Mouse (Mus musculus): Measurements from ENCODE around the gene Rnf11. TPM values are rescaled to one million over a fixed set of nuclear protein-coding genes. Genes with fewer than 3 reads are reported as not detected.
A peak's percentile ranks its signal among the peaks of the same experiment; 100 is the strongest.

Gene Rnf11
- polyA plus RNA-seq, 1 experiment from 2014 or later, result 75.1 TPM

GRCm38 (mm10) chr4:109460421-109461179, 23.9 kb downstream of the Rnf11 start:
- Histone ChIP-seq H3K27ac (replicated peaks; ENCODE audit: low read depth, low read length) (peak overlapping the region; percentile 79), H3K4me3 (ENCODE audit: low read depth, low read length) (no peak overlapping the region), H3K9ac (ENCODE audit: low read depth, low read length) (no peak overlapping the region), H3K4me2 (ENCODE audit: low read depth, low read length) (peak overlapping the region; percentile 2; the same call in 1 of the 2 replicates), H3K4me1 (ENCODE audit: control insufficient read depth, insufficient read depth, low read length) (peaks cover 16% of the 10 kb centered on the region), H3K9me3 (ENCODE audit: control insufficient read depth, low read length) (no peaks in the 10 kb centered on the region), H3K27me3 (replicated peaks; ENCODE audit: control insufficient read depth, insufficient read depth, low read length) (no peaks in the 10 kb centered on the region), H3K36me3 (ENCODE audit: control insufficient read depth, insufficient read depth, low read length) (peaks cover 3% of the 10 kb centered on the region; the same call in 1 of the 2 replicates)
- ATAC-seq (ENCODE audit: low read depth), result peak; percentile 94
- peak; percentile 90 for DNase-seq (ENCODE audit: low spot score)
- 27% methylated on average over 3 of the region's 3 CpGs for whole genome bisulfite sequencing

GRCm38 (mm10) chr4:109456821-109457220, 27.7 kb downstream of the Rnf11 start:
- Histone ChIP-seq H3K9ac (ENCODE audit: low read depth, low read length) (no peak overlapping the region), H3K27me3 (replicated peaks; ENCODE audit: control insufficient read depth, insufficient read depth, low read length) (no peaks in the 10 kb centered on the region), H3K27ac (replicated peaks; ENCODE audit: low read depth, low read length) (no peak overlapping the region), H3K4me2 (ENCODE audit: low read depth, low read length) (no peak overlapping the region), H3K4me1 (ENCODE audit: control insufficient read depth, insufficient read depth, low read length) (peaks cover 16% of the 10 kb centered on the region), H3K9me3 (ENCODE audit: control insufficient read depth, low read length) (no peaks in the 10 kb centered on the region), H3K36me3 (ENCODE audit: control insufficient read depth, insufficient read depth, low read length) (peaks cover 20% of the 10 kb centered on the region), H3K4me3 (ENCODE audit: low read depth, low read length) (no peak overlapping the region)
- WGBS, result 86% methylated on average over 6 of the region's 6 CpGs
- ATAC-seq (ENCODE audit: low read depth) (no peak), DNase-seq (ENCODE audit: low spot score) (no peak)

- WGBS, result 100% methylated on average over 2 of the region's 2 CpGs
- no peak overlapping the region for H3K9ac ChIP-seq (ENCODE audit: low read depth, low read length)
- no peak for DNase-seq (ENCODE audit: low spot score)
Observed at GRCm38 (mm10) chr4:109448531-109448930, 36.0 kb downstream of the Rnf11 start.

GRCm38 (mm10) chr4:109445956-109446355, 38.6 kb downstream of the Rnf11 start:
- H3K4me3 ChIP-seq (ENCODE audit: low read depth, low read length), result no peak overlapping the region
- H3K36me3 ChIP-seq (ENCODE audit: control insufficient read depth, insufficient read depth, low read length), result 0 out of 2 replicates have a peak, but pooled peaks cover 24% of the 10 kb centered on the region
- DNase-seq (ENCODE audit: low spot score), result no peak
- no peak overlapping the region for H3K9ac ChIP-seq (ENCODE audit: low read depth, low read length)
- H3K9me3 ChIP-seq (ENCODE audit: control insufficient read depth, low read length), result no peaks in the 10 kb centered on the region
- no peak for ATAC-seq (ENCODE audit: low read depth)
- H3K4me1 ChIP-seq (ENCODE audit: control insufficient read depth, insufficient read depth, low read length), result no peaks in the 10 kb centered on the region
- no peak overlapping the region for H3K27ac ChIP-seq (replicated peaks; ENCODE audit: low read depth, low read length)
- 87% methylated on average over 1 of the region's 1 CpGs for WGBS
- no peak overlapping the region for H3K4me2 ChIP-seq (ENCODE audit: low read depth, low read length)
- H3K27me3 ChIP-seq (replicated peaks; ENCODE audit: control insufficient read depth, insufficient read depth, low read length), result no peaks in the 10 kb centered on the region

More at GRCm38 (mm10) chr4:109448531-109448930, 36.0 kb downstream of the Rnf11 start:
- ATAC-seq (ENCODE audit: low read depth), result no peak
- peaks cover 35% of the 10 kb centered on the region for H3K36me3 ChIP-seq (ENCODE audit: control insufficient read depth, insufficient read depth, low read length)
- no peak overlapping the region for H3K27ac ChIP-seq (replicated peaks; ENCODE audit: low read depth, low read length)
- no peak overlapping the region for H3K4me2 ChIP-seq (ENCODE audit: low read depth, low read length)
- no peaks in the 10 kb centered on the region for H3K9me3 ChIP-seq (ENCODE audit: control insufficient read depth, low read length)
- H3K27me3 ChIP-seq (replicated peaks; ENCODE audit: control insufficient read depth, insufficient read depth, low read length), result no peaks in the 10 kb centered on the region
- no peak overlapping the region for H3K4me3 ChIP-seq (ENCODE audit: low read depth, low read length)
- no peaks in the 10 kb centered on the region for H3K4me1 ChIP-seq (ENCODE audit: control insufficient read depth, insufficient read depth, low read length)

GRCm38 (mm10) chr4:109445397-109445796, 39.1 kb downstream of the Rnf11 start:
- H3K9me3 ChIP-seq (ENCODE audit: control insufficient read depth, low read length), result no peaks in the 10 kb centered on the region
- no peak for DNase-seq (ENCODE audit: low spot score)
- H3K4me1 ChIP-seq (ENCODE audit: control insufficient read depth, insufficient read depth, low read length), result no peaks in the 10 kb centered on the region
- H3K27ac ChIP-seq (replicated peaks; ENCODE audit: low read depth, low read length), result no peak overlapping the region
- peak; percentile 34; the same call in 1 of the 2 replicates for ATAC-seq (ENCODE audit: low read depth)
- H3K4me2 ChIP-seq (ENCODE audit: low read depth, low read length), result no peak overlapping the region
- H3K4me3 ChIP-seq (ENCODE audit: low read depth, low read length), result no peak overlapping the region
- no peak overlapping the region for H3K9ac ChIP-seq (ENCODE audit: low read depth, low read length)
- H3K27me3 ChIP-seq (replicated peaks; ENCODE audit: control insufficient read depth, insufficient read depth, low read length), result no peaks in the 10 kb centered on the region
- H3K36me3 ChIP-seq (ENCODE audit: control insufficient read depth, insufficient read depth, low read length), result 0 out of 2 replicates have a peak, but pooled peaks cover 24% of the 10 kb centered on the region
- WGBS, result 68% methylated on average over 2 of the region's 2 CpGs

- Histone ChIP-seq H3K4me3 (ENCODE audit: low read depth, low read length) (no peak overlapping the region), H3K4me1 (ENCODE audit: control insufficient read depth, insufficient read depth, low read length) (no peaks in the 10 kb centered on the region), H3K27ac (replicated peaks; ENCODE audit: low read depth, low read length) (no peak overlapping the region), H3K36me3 (ENCODE audit: control insufficient read depth, insufficient read depth, low read length) (0 out of 2 replicates have a peak, but pooled peaks cover 24% of the 10 kb centered on the region), H3K4me2 (ENCODE audit: low read depth, low read length) (no peak overlapping the region), H3K9me3 (ENCODE audit: control insufficient read depth, low read length) (no peaks in the 10 kb centered on the region), H3K9ac (ENCODE audit: low read depth, low read length) (no peak overlapping the region), H3K27me3 (replicated peaks; ENCODE audit: control insufficient read depth, insufficient read depth, low read length) (no peaks in the 10 kb centered on the region)
- ATAC-seq (ENCODE audit: low read depth) (no peak), DNase-seq (ENCODE audit: low spot score) (no peak)
- 68% methylated on average over 2 of the region's 2 CpGs for WGBS
Observed at GRCm38 (mm10) chr4:109444951-109445350, 39.6 kb downstream of the Rnf11 start.

GRCm38 (mm10) chr4:109444471-109444870, 40.1 kb downstream of the Rnf11 start:
- no peak overlapping the region for H3K9ac ChIP-seq (ENCODE audit: low read depth, low read length)
- H3K36me3 ChIP-seq (ENCODE audit: control insufficient read depth, insufficient read depth, low read length), result 0 out of 2 replicates have a peak, but pooled peaks cover 24% of the 10 kb centered on the region
- 79% methylated on average over 6 of the region's 6 CpGs for WGBS
- no peaks in the 10 kb centered on the region for H3K9me3 ChIP-seq (ENCODE audit: control insufficient read depth, low read length)
- H3K27me3 ChIP-seq (replicated peaks; ENCODE audit: control insufficient read depth, insufficient read depth, low read length), result no peaks in the 10 kb centered on the region
- H3K4me2 ChIP-seq (ENCODE audit: low read depth, low read length), result no peak overlapping the region
- no peaks in the 10 kb centered on the region for H3K4me1 ChIP-seq (ENCODE audit: control insufficient read depth, insufficient read depth, low read length)
- no peak for DNase-seq (ENCODE audit: low spot score)
- H3K27ac ChIP-seq (replicated peaks; ENCODE audit: low read depth, low read length), result no peak overlapping the region
- ATAC-seq (ENCODE audit: low read depth), result no peak
- no peak overlapping the region for H3K4me3 ChIP-seq (ENCODE audit: low read depth, low read length)

- 69% methylated on average over 4 of the region's 4 CpGs for whole genome bisulfite sequencing
- DNase-seq (ENCODE audit: low spot score) (no peak), ATAC-seq (ENCODE audit: low read depth) (no peak)
- Histone ChIP-seq H3K9ac (ENCODE audit: low read depth, low read length) (no peak overlapping the region), H3K4me1 (ENCODE audit: control insufficient read depth, insufficient read depth, low read length) (no peaks in the 10 kb centered on the region), H3K36me3 (ENCODE audit: control insufficient read depth, insufficient read depth, low read length) (0 out of 2 replicates have a peak, but pooled peaks cover 17% of the 10 kb centered on the region), H3K9me3 (ENCODE audit: control insufficient read depth, low read length) (no peaks in the 10 kb centered on the region), H3K4me2 (ENCODE audit: low read depth, low read length) (no peak overlapping the region), H3K4me3 (ENCODE audit: low read depth, low read length) (no peak overlapping the region), H3K27me3 (replicated peaks; ENCODE audit: control insufficient read depth, insufficient read depth, low read length) (no peaks in the 10 kb centered on the region), H3K27ac (replicated peaks; ENCODE audit: low read depth, low read length) (no peak overlapping the region)
Observed at GRCm38 (mm10) chr4:109442649-109443048, 41.9 kb downstream of the Rnf11 start.

GRCm38 (mm10) chr4:109442126-109442525, 42.4 kb downstream of the Rnf11 start:
- Histone ChIP-seq H3K4me1 (ENCODE audit: control insufficient read depth, insufficient read depth, low read length) (no peaks in the 10 kb centered on the region), H3K27ac (replicated peaks; ENCODE audit: low read depth, low read length) (no peak overlapping the region), H3K9ac (ENCODE audit: low read depth, low read length) (no peak overlapping the region), H3K4me3 (ENCODE audit: low read depth, low read length) (no peak overlapping the region), H3K36me3 (ENCODE audit: control insufficient read depth, insufficient read depth, low read length) (0 out of 2 replicates have a peak, but pooled peaks cover 17% of the 10 kb centered on the region), H3K4me2 (ENCODE audit: low read depth, low read length) (no peak overlapping the region), H3K9me3 (ENCODE audit: control insufficient read depth, low read length) (no peaks in the 10 kb centered on the region), H3K27me3 (replicated peaks; ENCODE audit: control insufficient read depth, insufficient read depth, low read length) (no peaks in the 10 kb centered on the region)
- 84% methylated on average over 7 of the region's 7 CpGs for WGBS
- DNase-seq (ENCODE audit: low spot score), result no peak
- no peak for ATAC-seq (ENCODE audit: low read depth)
